Mouse (Mus musculus): ENCODE measurements at regions not wholly inside any gene's neighbourhood (a gene's known extent, or its start where the extent isn't known, plus 50 kb on each side); places are given as distances from the start of the nearest gene placed in this dataset.

GRCm38 (mm10) chr16:5651002-5651401 lies 234.2 kb upstream of the Rbfox1 start:
- no peak for TF ChIP-seq POLR2A (IDR thresholded peaks at IDR 0.05; ENCODE audit: borderline replicate concordance, extremely low read depth, low read depth, low read length)
- no peak for TF ChIP-seq CTCF (IDR thresholded peaks at IDR 0.05; ENCODE audit: insufficient read depth, low read length)
